Mouse (Mus musculus) adrenal gland, adult 8-10 months (tissue): ENCODE measurements around the gene Klf12. TPM values are rescaled to one million over a fixed set of nuclear protein-coding genes. Genes with fewer than 3 reads are reported as not detected.
"Not testable (repeated sequence)": the region's sequence is repeated elsewhere in the genome, so short reads cannot be mapped to it uniquely, and the experiment has no call there.

Source experiments
- DNase-seq: peaks from one replicate; pipeline ENCODE4 v3.0.0; 2022
- total RNA-seq, 4 experiments: library from RNA; stranded (reverse); gene quantifications; 2 replicates each; pipeline ENCODE4 v1.2.4; 2022

The Klf12 gene
- total RNA-seq, 4 experiments from 2014 or later: 23.8 to 38.4 (median 26.1) TPM

DNA sequence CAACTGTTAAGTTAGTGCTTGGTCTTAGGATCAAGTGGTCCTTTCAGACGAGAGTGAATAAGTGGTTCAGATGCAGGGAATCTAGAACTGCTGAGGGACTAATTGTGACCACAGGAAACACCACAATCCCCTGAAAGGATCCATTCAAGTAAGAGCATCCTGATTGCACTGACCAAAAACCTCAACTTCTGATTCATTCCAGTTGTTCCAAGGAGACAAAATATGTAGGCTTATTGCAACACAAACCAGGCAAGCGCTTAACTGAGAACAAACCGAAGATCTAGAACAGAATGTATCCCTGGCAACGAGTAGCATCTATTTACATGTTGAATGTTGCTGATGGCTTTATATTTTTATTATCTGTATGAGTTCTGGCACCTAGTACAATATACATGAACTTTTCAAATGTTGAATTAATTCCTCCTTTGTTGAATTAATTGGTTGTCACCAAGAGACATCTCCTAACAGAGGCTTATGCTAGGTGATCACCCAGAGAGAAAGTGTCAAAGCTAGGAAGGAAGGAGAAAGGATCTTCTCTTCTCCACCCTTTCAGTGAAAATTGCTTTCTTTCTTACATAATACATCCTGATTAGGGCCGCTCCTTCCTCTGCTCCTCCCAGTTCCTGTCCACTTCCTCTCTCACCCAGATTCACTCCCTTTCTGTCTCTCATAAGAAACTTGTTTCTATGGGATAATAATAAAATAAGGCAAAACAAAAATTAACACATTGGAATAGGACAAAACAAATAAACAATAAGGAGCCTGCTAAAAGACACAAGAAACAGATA, 407.5 kb downstream of the Klf12 start:
- DNase-seq: no peak

GRCm38 (mm10) chr14:99873725-99874124, 410.8 kb downstream of the Klf12 start:
- no peak for DNase-seq

GRCm38 (mm10) chr14:99856158-99857011, 428.1 kb downstream of the Klf12 start:
- no peak for DNase-seq

DNA sequence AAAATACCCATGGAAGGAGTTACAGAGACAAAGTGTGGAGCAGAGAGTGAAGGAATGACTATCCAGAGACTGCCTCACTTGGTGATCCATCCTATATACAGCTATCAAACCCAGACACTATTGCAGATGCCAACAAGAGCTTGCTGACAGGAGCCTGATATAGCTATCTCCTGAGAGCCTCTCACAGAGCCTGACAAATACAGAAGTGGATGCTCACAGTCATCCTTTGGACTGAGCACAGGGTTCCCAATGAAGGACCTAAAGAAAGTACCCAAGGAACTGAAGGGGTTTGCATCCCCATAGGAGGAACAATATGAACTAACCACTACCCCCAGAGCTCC, 430.0 kb downstream of the Klf12 start:
- DNase-seq: not testable (repeated sequence)

- not testable (repeated sequence) for DNase-seq
Measured at GRCm38 (mm10) chr14:99853769-99854466, 430.6 kb downstream of the Klf12 start.

DNA sequence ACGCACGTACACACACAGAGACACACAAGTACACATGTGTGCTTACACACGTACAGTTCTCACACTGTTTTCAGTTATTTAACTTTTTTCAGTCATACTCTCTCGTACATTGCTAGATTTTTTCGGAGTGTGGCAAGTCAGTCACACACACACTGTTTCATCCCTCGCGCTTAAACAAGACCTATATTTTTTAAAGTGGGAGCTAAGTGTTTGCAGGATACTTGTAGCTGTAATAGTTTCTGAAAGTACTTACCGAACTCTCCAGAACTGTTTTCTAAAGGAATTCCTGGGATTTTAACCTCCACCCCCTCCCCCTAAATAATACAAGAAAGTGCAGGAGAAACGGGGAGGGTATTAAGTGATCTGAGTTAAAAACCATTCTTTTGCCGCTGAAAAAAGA, 434.1 kb downstream of the Klf12 start:
- DNase-seq: no peak

DNA sequence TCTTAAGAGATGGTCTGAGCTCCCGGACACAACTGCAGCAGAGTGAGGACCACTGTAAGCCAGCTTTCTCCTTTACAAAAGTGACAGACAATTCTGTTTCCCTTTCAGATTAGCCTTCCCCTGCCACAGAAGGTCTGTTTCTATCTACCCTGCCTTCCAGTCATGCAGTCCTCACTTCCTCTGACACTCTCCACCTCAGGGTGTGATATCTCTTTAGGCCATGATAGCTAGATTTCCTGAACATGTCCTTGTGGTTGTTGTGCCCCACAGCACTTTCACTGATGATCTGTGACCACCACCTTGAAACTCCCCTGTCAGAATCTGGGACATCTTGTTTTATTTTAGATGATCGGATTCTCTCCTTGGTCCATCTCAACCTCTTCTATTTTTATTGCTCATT, 437.0 kb downstream of the Klf12 start:
- DNase-seq: no peak

GRCm38 (mm10) chr14:99826713-99827112, 457.8 kb downstream of the Klf12 start:
- no peak for DNase-seq
